In the genomic region with DNA sequence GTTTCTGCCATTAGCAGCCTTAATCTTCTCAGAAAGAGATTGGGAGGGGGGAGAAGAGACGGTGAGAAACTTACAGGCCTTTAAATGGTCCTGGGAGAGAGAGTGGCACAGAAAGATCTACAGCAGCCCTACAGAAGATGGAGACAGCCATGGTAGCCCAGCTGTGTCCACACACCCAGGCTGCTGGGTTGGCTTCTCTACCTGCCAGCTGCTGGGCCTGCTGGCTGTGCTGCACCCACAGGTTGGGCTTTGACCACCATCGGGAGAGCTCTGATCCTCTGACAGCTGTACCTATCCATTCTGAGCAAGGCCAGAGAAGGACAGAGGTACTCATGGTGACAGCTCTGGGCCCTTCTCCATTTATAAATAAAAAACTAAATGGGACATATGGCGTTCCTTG, we compare ENCODE assay signal across 30 mouse cellular contexts. TPM values are rescaled to one million over a fixed set of nuclear protein-coding genes. Genes with fewer than 3 reads are reported as not detected.
"Had no signal": no experiment of that assay in that cellular context is flagged by ENCODE, and none has a peak within 500 bp of the region (broad histone marks: within the 10 kb centered on the region; RNA-seq: fewer than 3 reads in every experiment).

No protein-coding gene starts in this region.

- DNase-seq: gastrocnemius, postnatal 25 days; heart, adult 18-20 months; heart, postnatal 10 days; heart, postnatal 36 days; kidney, adult 18-20 months; kidney, adult 8-10 months; kidney, postnatal 10 days; kidney, postnatal 25 days; kidney, postnatal 4 days; liver; liver, embryonic 13.5 days had no signal

- H3K27ac ChIP-seq: heart, embryonic 13.5 days; heart, embryonic 15.5 days; hindbrain, embryonic 10.5 days; hindbrain, embryonic 12.5 days; hindbrain, embryonic 14.5 days; intestine, embryonic 15.5 days; layer of hippocampus, adult 2 months; left cerebral cortex, adult 2 months; liver, embryonic 13.5 days had no signal

- H3K4me2 ChIP-seq: heart, embryonic 11.5 days; heart, embryonic 13.5 days; heart, embryonic 15.5 days; hindbrain, embryonic 12.5 days; hindbrain, embryonic 14.5 days; intestine, embryonic 15.5 days; liver, embryonic 11.5 days; liver, embryonic 13.5 days had no signal

- H3K9ac ChIP-seq: heart, embryonic 13.5 days; heart, embryonic 15.5 days; hindbrain, embryonic 12.5 days; hindbrain, embryonic 14.5 days; intestine, embryonic 15.5 days; liver, embryonic 13.5 days had no signal

- H3K9me3 ChIP-seq: heart, embryonic 13.5 days; heart, embryonic 15.5 days; hindbrain, embryonic 10.5 days; hindbrain, embryonic 12.5 days; intestine, embryonic 15.5 days; liver, embryonic 13.5 days had no signal

- H3K27me3 ChIP-seq: heart, embryonic 13.5 days; heart, embryonic 15.5 days; hindbrain, embryonic 12.5 days; intestine, embryonic 15.5 days; liver, embryonic 13.5 days had no signal

- H3K4me1 ChIP-seq: hindbrain, embryonic 10.5 days; hindbrain, embryonic 12.5 days; intestine, embryonic 15.5 days; liver, embryonic 13.5 days had no signal

- ATAC-seq: forebrain, embryonic 16.5 days; hindbrain, embryonic 16.5 days; inflammation-experienced regulatory T-cells, adult 6 months; intestine, embryonic 15.5 days; intestine, postnatal 0 days had no signal

- H3K36me3 ChIP-seq: heart, embryonic 13.5 days; heart, embryonic 15.5 days; hindbrain, embryonic 10.5 days; hindbrain, embryonic 12.5 days; intestine, embryonic 15.5 days; liver, embryonic 13.5 days had no signal

- H3K4me3 ChIP-seq: heart, embryonic 13.5 days; heart, embryonic 15.5 days; hindbrain, embryonic 10.5 days; hindbrain, embryonic 12.5 days; intestine, embryonic 15.5 days; layer of hippocampus, adult 2 months; left cerebral cortex, adult 2 months; liver, embryonic 13.5 days had no signal

RNA-seq across cellular contexts. Expression of a gene that starts 4.9 kb away (rescaled TPM):
- total RNA-seq: granulocyte monocyte progenitor cell, adult 5-6 weeks had no signal
- polyA plus RNA-seq: forebrain, embryonic 16.5 days; hindbrain, embryonic 10.5 days; inflammation-experienced regulatory T-cells, adult 6 months; intestine, postnatal 0 days had no signal

RNA-seq across cellular contexts. Expression of a gene that starts 23.8 kb away (rescaled TPM):
- total RNA-seq: gastrocnemius, adult 8-10 months; gastrocnemius, postnatal 25 days; granulocyte monocyte progenitor cell, adult 5-6 weeks; heart, adult 18-20 months; heart, postnatal 36 days; layer of hippocampus, adult 2 months; left cerebral cortex, adult 2 months had no signal
- polyA plus RNA-seq: forebrain, embryonic 16.5 days; heart, embryonic 11.5 days; heart, embryonic 13.5 days; heart, embryonic 15.5 days; hindbrain, embryonic 10.5 days; hindbrain, embryonic 12.5 days; hindbrain, embryonic 14.5 days; hindbrain, embryonic 16.5 days; inflammation-experienced regulatory T-cells, adult 6 months; intestine, embryonic 15.5 days; intestine, postnatal 0 days; kidney, embryonic 14.5 days; kidney, embryonic 16.5 days; limb, embryonic 11.5 days; liver, embryonic 11.5 days; liver, embryonic 13.5 days had no signal
